Mouse (Mus musculus) left cerebral cortex, adult 6 months (tissue): Measurements from ENCODE around the gene Ifnlr1. TPM values are rescaled to one million over a fixed set of nuclear protein-coding genes. Genes with fewer than 3 reads are reported as not detected.

ENCODE experiments used
- long read RNA-seq, 2 experiments: library from polyadenylated mRNA; unstranded; transcript quantifications; one replicate each; pipeline ENCODE4 v2.0.0; 2019 to 2020
- polyA plus RNA-seq: library from polyadenylated mRNA; unstranded; fragments of <200 nt; fragmentation: Nextera tagmentation; gene quantifications from 2 replicates; pipeline ENCODE4 v1.2.3, GENCODE M21; 2021

The Ifnlr1 gene
- 0.03 TPM in 1 of 2 replicates, not detected in the other for polyA plus RNA-seq
- long read RNA-seq, experiment 1 = 0 reads
- long read RNA-seq, experiment 2 = 0 reads

GRCm38 (mm10) chr4:135685906-135686567 is at the start of gene Ifnlr1:
Gene Ifnlr1 (plus strand): TSS chr4:135686287.

GRCm38 (mm10) chr4:135727817-135728216 is 41.7 kb downstream of the Ifnlr1 start, which contains the start of gene Il22ra1:
Gene Il22ra1 (plus strand): TSS chr4:135728172.

Other genes starting within 250 kb of the Ifnlr1 start
- 0.47 and 1.4 TPM in 2 replicates for gene Stpg1, start 191.5 kb upstream of the Ifnlr1 start, polyA plus RNA-seq
- 15.4 and 15.9 TPM in 2 replicates for gene Nipal3, start 191.2 kb upstream of the Ifnlr1 start, polyA plus RNA-seq
- gene Grhl3, start 112.7 kb upstream of the Ifnlr1 start, polyA plus RNA-seq = 0.35 and 0.48 TPM in 2 replicates
- not detected in 2 replicates for gene Il22ra1, start 41.9 kb downstream of the Ifnlr1 start, polyA plus RNA-seq
- gene Myom3, start 73.4 kb downstream of the Ifnlr1 start, polyA plus RNA-seq = 0.77 and 1.3 TPM in 2 replicates
- gene Srsf10, start 169.5 kb downstream of the Ifnlr1 start, polyA plus RNA-seq = 47.6 and 49.8 TPM in 2 replicates
- 42.4 and 47.8 TPM in 2 replicates for gene Pnrc2, start 187.6 kb downstream of the Ifnlr1 start, polyA plus RNA-seq
- gene Cnr2, start 209.1 kb downstream of the Ifnlr1 start, polyA plus RNA-seq = 0.09 and 0.10 TPM in 2 replicates
- 40.3 and 75.4 TPM in 2 replicates for gene Fuca1, start 234.4 kb downstream of the Ifnlr1 start, polyA plus RNA-seq